ENCODE assay signal across 14 mouse cellular contexts in genomic region chr6:51825621-51826021, GRCm38 (mm10).
DNase-seq lines count a peak whose midpoint lies in the region; ATAC-seq lines count a peak whose summit lies in the region.
"Had no signal": no experiment of that assay in that cellular context is flagged by ENCODE, and none has a peak within 500 bp of the region (broad histone marks: within the 10 kb centered on the region; RNA-seq: fewer than 3 reads in every experiment).

No protein-coding gene starts in this region.

- ATAC-seq in hindbrain, embryonic 16.5 days: peak; percentile 64
- no peak; the same call in 1 of the 2 replicates for ATAC-seq in hindbrain, embryonic 14.5 days (ENCODE audit: low FRiP score)
- ATAC-seq in forebrain, embryonic 16.5 days: peak; percentile 77
- ATAC-seq in erythroblast, adult 5-6 weeks (replicated peaks; ENCODE audit: low FRiP score, poor library complexity, severe bottlenecking): no peak
- ATAC-seq: intestine, embryonic 16.5 days; midbrain, embryonic 13.5 days had no signal

- no peaks in the 10 kb centered on the region for H3K9me3 ChIP-seq in hindbrain, embryonic 16.5 days (ENCODE audit: control insufficient read depth, low read length)
- no peaks in the 10 kb centered on the region for H3K9me3 ChIP-seq in hindbrain, embryonic 14.5 days (ENCODE audit: control insufficient read depth, low read length)
- H3K9me3 ChIP-seq in forebrain, embryonic 16.5 days (ENCODE audit: control insufficient read depth, low read length): 0 out of 2 replicates have a peak, but pooled peaks cover 3% of the 10 kb centered on the region
- H3K9me3 ChIP-seq: midbrain, embryonic 13.5 days had no signal

- WGBS in hindbrain, embryonic 16.5 days: 26% methylated on average over 4 of the region's 4 CpGs
- WGBS in hindbrain, embryonic 14.5 days: 38% methylated on average over 4 of the region's 4 CpGs
- WGBS in forebrain, embryonic 16.5 days: 11% methylated on average over 4 of the region's 4 CpGs

- H3K4me2 ChIP-seq in hindbrain, embryonic 16.5 days (ENCODE audit: low read length): no peak overlapping the region
- no peak overlapping the region for H3K4me2 ChIP-seq in hindbrain, embryonic 14.5 days (replicated peaks)
- H3K4me2 ChIP-seq in forebrain, embryonic 16.5 days (ENCODE audit: low read length): no peak overlapping the region
- H3K4me2 ChIP-seq: midbrain, embryonic 13.5 days had no signal

- H3K27ac ChIP-seq in hindbrain, embryonic 16.5 days (ENCODE audit: low read depth, low read length): no peak overlapping the region
- no peak overlapping the region for H3K27ac ChIP-seq in hindbrain, embryonic 14.5 days
- H3K27ac ChIP-seq in forebrain, embryonic 16.5 days (ENCODE audit: low read length): no peak overlapping the region
- H3K27ac ChIP-seq: midbrain, embryonic 13.5 days had no signal

- H3K4me3 ChIP-seq in hindbrain, embryonic 16.5 days (ENCODE audit: low read length): no peak overlapping the region
- H3K4me3 ChIP-seq in hindbrain, embryonic 14.5 days (replicated peaks; ENCODE audit: low read length): no peak overlapping the region
- no peak overlapping the region for H3K4me3 ChIP-seq in forebrain, embryonic 16.5 days (replicated peaks; ENCODE audit: low read length)
- H3K4me3 ChIP-seq: erythroblast, embryonic 14.5 days; midbrain, embryonic 13.5 days had no signal

- no peak overlapping the region for H3K9ac ChIP-seq in hindbrain, embryonic 16.5 days (ENCODE audit: low read depth, low read length)
- no peak overlapping the region for H3K9ac ChIP-seq in hindbrain, embryonic 14.5 days
- H3K9ac ChIP-seq in forebrain, embryonic 16.5 days (replicated peaks; ENCODE audit: low read depth, low read length): no peak overlapping the region
- H3K9ac ChIP-seq: midbrain, embryonic 13.5 days had no signal

- DNase-seq in adrenal gland, postnatal 14 days: peak; percentile 32
- DNase-seq in adrenal gland, postnatal 25 days: no peak
- DNase-seq in hindbrain, embryonic 14.5 days (ENCODE audit: low spot score): no peak
- DNase-seq in R1 (ENCODE audit: low read depth, low spot score): peak; percentile 10
- no peak for DNase-seq in heart, postnatal 4 days
- DNase-seq: heart, adult 18-20 months; heart, postnatal 10 days; lung, postnatal 4 days had no signal

- no peaks in the 10 kb centered on the region for H3K36me3 ChIP-seq in hindbrain, embryonic 16.5 days (ENCODE audit: control insufficient read depth, insufficient read depth, low read length)
- no peaks in the 10 kb centered on the region for H3K36me3 ChIP-seq in hindbrain, embryonic 14.5 days (replicated peaks; ENCODE audit: control insufficient read depth, insufficient read depth)
- no peaks in the 10 kb centered on the region for H3K36me3 ChIP-seq in forebrain, embryonic 16.5 days (ENCODE audit: control insufficient read depth, insufficient read depth)
- H3K36me3 ChIP-seq: midbrain, embryonic 13.5 days had no signal

- H3K27me3 ChIP-seq in hindbrain, embryonic 16.5 days (replicated peaks; ENCODE audit: control insufficient read depth, insufficient read depth, low read length): no peaks in the 10 kb centered on the region
- H3K27me3 ChIP-seq in hindbrain, embryonic 14.5 days (ENCODE audit: control insufficient read depth, insufficient read depth, low read length): no peaks in the 10 kb centered on the region
- no peaks in the 10 kb centered on the region for H3K27me3 ChIP-seq in forebrain, embryonic 16.5 days (replicated peaks; ENCODE audit: control insufficient read depth, insufficient read depth, low read length)
- H3K27me3 ChIP-seq: midbrain, embryonic 13.5 days had no signal

- H3K4me1 ChIP-seq in hindbrain, embryonic 16.5 days (ENCODE audit: control insufficient read depth, insufficient read depth, low read depth, low read length): peaks cover 4% of the 10 kb centered on the region
- 0 out of 2 replicates have a peak, but pooled peaks cover 5% of the 10 kb centered on the region for H3K4me1 ChIP-seq in hindbrain, embryonic 14.5 days (replicated peaks; ENCODE audit: control insufficient read depth, insufficient read depth, low read length)
- peaks cover 5% of the 10 kb centered on the region; the same call in 1 of the 2 replicates for H3K4me1 ChIP-seq in forebrain, embryonic 16.5 days (replicated peaks; ENCODE audit: control insufficient read depth, insufficient read depth, low read length)

Comparison
In these comparisons a context has a peak if more than half of its experiments do, and no peak if none do; other contexts are left out.
1. DNase-seq: peak in adrenal gland, postnatal 14 days (single experiment) and R1 (single experiment); none in adrenal gland, postnatal 25 days (single experiment), hindbrain, embryonic 14.5 days (single experiment) and heart, postnatal 4 days (single experiment).
2. ATAC-seq: peak in hindbrain, embryonic 16.5 days (single experiment) and forebrain, embryonic 16.5 days (single experiment); none in hindbrain, embryonic 14.5 days (single experiment) and erythroblast, adult 5-6 weeks (single experiment).